Mouse (Mus musculus) gastrocnemius, postnatal 25 days (tissue): Measurements from ENCODE around the gene St7. TPM values are rescaled to one million over a fixed set of nuclear protein-coding genes. Genes with fewer than 3 reads are reported as not detected.

Experiments
- DNase-seq: peaks from one replicate; pipeline ENCODE4 v3.0.0; 2022
- total RNA-seq, 2 experiments: library from RNA; stranded (reverse); gene quantifications; 1 replicate in 1 of 2; 2 replicates in 1 of 2; pipeline ENCODE4 v1.2.3; 2021

The St7 gene
- total RNA-seq, 2 experiments from 2014 or later = 12.4 to 16.0 TPM

- no peak for DNase-seq
Observed at GRCm38 (mm10) chr6:17719423-17719822, 26.7 kb downstream of the St7 start.

- DNase-seq = no peak
Observed at GRCm38 (mm10) chr6:17720022-17720421, 27.3 kb downstream of the St7 start.

GRCm38 (mm10) chr6:17721706-17722105, 29.0 kb downstream of the St7 start:
- no peak for DNase-seq

GRCm38 (mm10) chr6:17725841-17726460, 33.2 kb downstream of the St7 start:
- peak; percentile 16 for DNase-seq

- DNase-seq = no peak
Observed at GRCm38 (mm10) chr6:17727241-17727640, 34.5 kb downstream of the St7 start.

GRCm38 (mm10) chr6:17727891-17728790, 35.4 kb downstream of the St7 start:
- no peak for DNase-seq

GRCm38 (mm10) chr6:17730122-17730521, 37.4 kb downstream of the St7 start:
- DNase-seq = no peak

GRCm38 (mm10) chr6:17731694-17732093, 39.0 kb downstream of the St7 start:
- DNase-seq = no peak

GRCm38 (mm10) chr6:17733951-17734411, 41.2 kb downstream of the St7 start:
- no peak for DNase-seq

GRCm38 (mm10) chr6:17737262-17737948, 44.7 kb downstream of the St7 start:
- DNase-seq = no peak

- no peak for DNase-seq
Observed at GRCm38 (mm10) chr6:17740128-17740527, 47.4 kb downstream of the St7 start.

- no peak for DNase-seq
Observed at GRCm38 (mm10) chr6:17741639-17742038, 48.9 kb downstream of the St7 start.

GRCm38 (mm10) chr6:17742209-17742608, 49.5 kb downstream of the St7 start:
- DNase-seq = no peak

- no peak for DNase-seq
Observed at GRCm38 (mm10) chr6:17743325-17743724, 50.6 kb downstream of the St7 start.

- DNase-seq = no peak
Observed at GRCm38 (mm10) chr6:17747724-17748123, 55.0 kb downstream of the St7 start.

GRCm38 (mm10) chr6:17748866-17749582, 56.3 kb downstream of the St7 start:
- no peak for DNase-seq

- no peak for DNase-seq
Observed at GRCm38 (mm10) chr6:17749596-17749995, 56.9 kb downstream of the St7 start.

GRCm38 (mm10) chr6:17750041-17750660, 57.4 kb downstream of the St7 start:
- no peak for DNase-seq

GRCm38 (mm10) chr6:17750957-17751356, 58.2 kb downstream of the St7 start:
- DNase-seq = no peak

GRCm38 (mm10) chr6:17755902-17756301, 63.2 kb downstream of the St7 start:
- no peak for DNase-seq

GRCm38 (mm10) chr6:17758568-17758967, 65.8 kb downstream of the St7 start:
- DNase-seq = no peak
